Mouse (Mus musculus) heart, adult 9 months (tissue): ENCODE measurements around the gene Vmn2r117.
"Not testable (repeated sequence)": the region's sequence is repeated elsewhere in the genome, so short reads cannot be mapped to it uniquely, and the experiment has no call there.

Experiments used
- DNase-seq, 2 experiments: peaks; one replicate each; pipeline ENCODE4 v3.0.0; 2022; ENCODE audit warnings: low spot score in 2 of 2

Vmn2r117 gene

GRCm38 (mm10) chr17:23479599-23479998, at the start of gene Vmn2r117:
Vmn2r117 (minus strand) TSS chr17:23479699.
- not testable (repeated sequence) for DNase-seq

DNA sequence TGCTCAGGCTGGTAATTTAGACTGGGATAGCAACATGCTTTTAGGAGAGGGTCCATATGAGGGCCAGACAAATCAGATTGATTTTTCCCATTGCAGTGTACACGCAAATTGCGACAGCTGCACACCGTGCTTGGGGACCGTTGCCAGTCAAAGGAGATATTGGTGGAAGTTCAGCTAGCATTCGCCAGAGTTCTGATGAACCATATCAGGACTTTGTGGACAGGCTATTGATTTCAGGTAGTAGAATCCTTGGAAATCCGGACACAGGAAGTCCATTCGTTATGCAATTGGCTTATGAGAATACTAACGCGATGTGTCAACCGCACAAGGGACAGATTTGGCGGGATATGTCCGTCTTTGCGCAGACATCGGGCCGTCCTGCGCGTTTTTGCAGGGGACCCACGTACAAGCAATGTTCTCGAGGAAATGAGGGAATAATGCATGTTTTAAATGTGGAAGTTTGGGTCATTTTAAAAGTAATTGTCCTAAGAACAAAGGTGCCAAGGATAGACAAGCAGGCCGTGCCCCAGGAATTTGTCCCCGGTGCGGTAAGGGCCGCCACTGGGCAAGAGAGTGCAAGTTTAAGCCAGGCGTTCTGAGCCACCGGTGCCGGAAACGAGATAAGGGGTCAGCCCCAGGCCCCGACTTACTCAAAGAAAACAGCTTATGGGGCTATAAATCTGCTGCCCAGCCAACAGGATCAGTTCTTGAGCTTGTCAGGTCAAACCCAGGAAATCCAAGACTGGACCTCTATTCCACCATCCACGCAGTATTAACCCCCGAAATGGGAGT, 43.6 kb upstream of the Vmn2r117 start:
- DNase-seq, result not testable (repeated sequence)

DNA sequence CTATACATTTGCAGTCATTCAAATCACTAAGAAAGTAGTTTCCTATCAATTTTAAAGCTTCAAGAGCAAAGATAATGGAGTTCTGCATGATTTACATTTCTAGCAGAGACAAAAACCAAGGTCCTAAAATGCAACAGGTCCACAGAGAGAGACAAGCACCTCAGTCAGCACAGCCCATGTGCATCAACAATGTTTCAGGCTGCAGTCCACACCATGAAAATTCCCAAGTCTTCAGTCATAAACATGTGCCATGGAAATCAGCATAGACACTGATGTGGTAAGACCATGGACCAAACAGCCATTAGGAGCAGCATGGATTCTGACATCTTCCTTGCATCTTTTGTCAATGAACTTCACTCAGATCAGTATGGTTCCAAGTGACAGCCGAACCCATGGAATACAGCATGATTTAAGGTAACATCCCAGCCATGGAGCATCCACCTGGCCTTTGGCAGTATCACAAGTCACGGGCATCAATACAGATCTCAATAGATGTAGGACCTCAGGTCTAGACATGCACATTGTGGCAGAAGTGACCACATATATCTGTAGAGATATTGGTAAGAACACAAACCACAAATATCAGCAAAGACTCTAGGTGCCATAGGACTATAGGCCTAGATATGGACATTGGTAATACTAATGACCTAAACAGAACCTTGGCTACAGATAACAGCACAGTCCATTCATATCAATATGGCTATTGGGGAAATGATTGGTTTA, 39.4 kb upstream of the Vmn2r117 start:
- DNase-seq, result no peak

- no peak for DNase-seq
Measured at GRCm38 (mm10) chr17:23433150-23433679, 46.3 kb downstream of the Vmn2r117 start.
